Mouse (Mus musculus) retina, adult 2 months (tissue): ENCODE data around the gene Cdh13.
"Not testable (repeated sequence)": the region's sequence is repeated elsewhere in the genome, so short reads cannot be mapped to it uniquely, and the experiment has no call there.

ENCODE experiments used
- DNase-seq: peaks from one replicate; pipeline ENCODE4 v3.0.0-alpha.2; 2012; ENCODE audit warnings: low read depth, low spot score

Cdh13 gene

DNA sequence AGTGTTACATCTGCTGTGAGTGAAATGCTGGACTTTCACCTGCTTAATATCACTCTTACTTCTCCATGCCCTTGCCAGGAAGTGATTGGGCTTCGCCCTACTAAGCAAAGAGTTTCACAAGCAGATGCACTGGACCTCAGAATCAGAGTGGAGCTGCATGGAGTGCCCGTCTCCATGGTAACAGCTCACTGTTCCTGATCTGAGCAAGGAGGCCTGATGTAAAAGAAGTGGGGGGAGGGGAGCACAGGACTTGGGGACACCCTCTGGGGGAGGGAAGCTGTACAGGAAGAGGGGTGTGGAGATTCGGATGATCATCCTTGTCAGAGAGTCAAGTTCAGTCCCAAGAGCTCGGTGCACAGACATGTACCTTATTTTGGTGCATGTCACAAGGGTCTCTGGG is 384.2 kb downstream of the Cdh13 start:
- no peak for DNase-seq

- no peak for DNase-seq
Measured at GRCm38 (mm10) chr8:118676233-118676632, 392.7 kb downstream of the Cdh13 start.

GRCm38 (mm10) chr8:118679347-118679746 is 395.8 kb downstream of the Cdh13 start:
- no peak for DNase-seq

GRCm38 (mm10) chr8:118683386-118683785 is 399.9 kb downstream of the Cdh13 start:
- no peak for DNase-seq

GRCm38 (mm10) chr8:118685863-118686262 is 402.3 kb downstream of the Cdh13 start:
- no peak for DNase-seq

DNA sequence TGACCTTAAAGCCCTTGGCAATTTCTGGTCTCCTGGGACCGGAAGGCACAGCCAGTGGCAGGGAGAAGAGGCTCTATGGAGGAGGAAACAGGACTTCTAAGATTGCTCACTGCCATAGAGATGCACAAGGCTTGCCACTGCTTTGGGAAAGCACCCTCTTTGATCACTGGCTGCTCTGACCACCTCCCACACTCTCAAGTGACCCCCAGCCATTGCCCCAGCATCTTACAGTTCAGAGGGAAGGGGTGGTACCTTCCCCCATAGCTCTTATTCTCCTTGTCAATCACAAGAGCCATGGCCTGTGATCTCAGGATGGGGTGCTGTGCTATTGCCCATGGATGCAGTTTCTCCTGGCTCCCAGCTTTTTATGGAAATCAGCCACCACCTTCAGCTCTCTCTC is 406.3 kb downstream of the Cdh13 start:
- DNase-seq = no peak

DNA sequence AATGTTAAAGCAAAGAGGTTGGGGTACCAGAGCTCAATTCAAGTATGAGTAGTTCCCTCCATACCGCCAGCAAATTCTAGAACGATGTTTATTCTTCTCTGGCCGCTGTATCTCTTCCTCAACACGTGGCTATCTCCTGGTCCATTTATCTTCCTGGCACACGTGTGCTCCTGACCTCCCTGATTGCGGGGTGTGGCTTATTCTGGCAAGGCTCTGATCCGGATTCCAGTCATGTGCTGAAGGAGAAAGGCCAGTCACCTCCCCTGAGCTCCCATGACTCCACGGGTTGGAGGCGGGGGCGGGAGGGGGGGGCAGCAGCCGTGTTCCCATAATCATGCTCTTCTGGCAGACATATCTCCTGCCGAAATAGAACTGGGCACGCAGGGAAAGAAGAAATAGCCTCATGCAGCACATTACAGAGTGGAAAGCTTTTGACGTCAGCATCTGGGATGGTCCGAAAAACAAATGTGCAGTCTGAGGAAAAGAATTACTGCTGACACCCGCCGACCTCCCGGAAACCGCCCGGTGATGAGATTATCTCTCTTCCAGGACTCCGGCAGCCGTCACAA is 417.9 kb downstream of the Cdh13 start:
- DNase-seq = no peak

DNA sequence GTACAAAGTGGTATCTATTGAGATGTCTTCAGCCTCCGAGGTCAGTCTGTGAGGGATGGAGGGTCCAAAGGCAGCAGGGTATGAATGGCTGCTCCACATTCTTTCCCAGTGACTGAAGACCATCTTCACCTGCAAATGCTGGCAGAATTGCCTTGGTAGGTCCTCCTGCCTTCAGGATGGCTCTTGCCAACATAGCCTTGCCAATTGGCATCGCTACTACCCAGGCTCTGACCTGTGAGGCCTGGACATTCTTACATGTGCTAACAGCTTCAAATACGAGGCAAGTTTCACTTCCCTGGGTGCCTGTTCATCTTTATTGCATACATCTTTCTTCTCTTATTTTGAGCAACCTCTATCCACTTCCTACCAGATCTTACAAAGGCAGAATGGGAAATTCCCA is 425.8 kb downstream of the Cdh13 start:
- no peak for DNase-seq

DNA sequence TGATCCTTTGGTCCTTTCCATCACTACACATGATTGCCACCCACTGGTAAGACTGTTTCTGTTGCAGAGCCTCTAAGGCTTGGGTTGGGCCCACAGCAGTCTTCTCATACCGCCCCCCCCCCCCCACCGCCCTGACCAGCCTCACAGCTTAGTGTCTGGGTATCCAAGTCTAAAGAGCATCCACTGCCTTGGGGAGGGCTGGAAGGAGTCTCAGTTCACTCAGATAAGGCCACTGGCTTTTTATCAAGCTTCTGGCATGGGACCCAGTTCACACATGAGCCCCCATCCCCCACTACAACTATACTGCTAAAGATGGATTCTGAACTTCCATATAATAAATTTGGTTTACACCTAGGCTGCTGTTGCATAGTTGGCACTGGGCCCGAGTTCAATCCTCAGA is 428.1 kb downstream of the Cdh13 start:
- no peak for DNase-seq

- DNase-seq = no peak
Measured at GRCm38 (mm10) chr8:118713111-118713510, 429.6 kb downstream of the Cdh13 start.

GRCm38 (mm10) chr8:118713596-118713995 is 430.1 kb downstream of the Cdh13 start:
- no peak for DNase-seq

DNA sequence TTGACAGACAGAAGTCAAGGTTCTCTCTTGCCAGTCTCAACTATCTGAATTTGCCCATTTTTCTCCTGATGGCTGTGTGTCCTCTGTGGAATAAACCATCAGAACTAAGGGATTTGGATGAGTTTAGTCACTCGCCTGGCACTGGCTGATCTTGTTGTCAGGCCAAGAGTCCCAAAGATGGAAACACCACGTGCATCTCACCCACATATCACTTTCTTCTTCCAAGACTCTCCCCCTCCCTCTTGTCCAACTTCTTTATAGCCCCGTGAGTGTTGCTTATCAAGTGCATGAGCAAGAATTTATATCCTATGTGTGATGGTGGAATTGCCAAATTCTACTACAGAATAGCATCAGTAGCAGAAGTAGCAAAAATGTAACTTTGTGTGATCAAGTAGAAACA is 439.4 kb downstream of the Cdh13 start:
- no peak for DNase-seq

DNA sequence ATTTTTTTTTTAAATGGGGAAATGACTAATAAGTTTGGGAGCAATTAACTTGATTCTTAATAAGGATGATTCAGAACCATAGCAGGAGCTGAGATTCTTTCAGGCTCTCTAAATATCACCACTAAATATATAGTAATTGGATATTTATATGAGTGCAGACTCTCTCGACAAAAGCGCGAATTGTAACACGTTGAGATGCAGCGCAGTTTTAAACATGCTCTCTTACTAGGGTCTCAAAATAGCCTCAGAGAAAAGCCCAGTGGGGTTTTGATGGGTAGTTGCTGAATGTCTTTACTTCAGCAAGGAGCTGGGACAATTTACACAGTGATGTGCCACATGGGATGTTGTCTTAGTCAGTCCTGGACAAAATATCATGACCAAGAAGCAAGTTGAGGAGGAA is 442.1 kb downstream of the Cdh13 start:
- DNase-seq = no peak

GRCm38 (mm10) chr8:118741781-118742180 is 458.2 kb downstream of the Cdh13 start:
- DNase-seq = no peak

GRCm38 (mm10) chr8:118744991-118745390 is 461.5 kb downstream of the Cdh13 start:
- DNase-seq = no peak

DNA sequence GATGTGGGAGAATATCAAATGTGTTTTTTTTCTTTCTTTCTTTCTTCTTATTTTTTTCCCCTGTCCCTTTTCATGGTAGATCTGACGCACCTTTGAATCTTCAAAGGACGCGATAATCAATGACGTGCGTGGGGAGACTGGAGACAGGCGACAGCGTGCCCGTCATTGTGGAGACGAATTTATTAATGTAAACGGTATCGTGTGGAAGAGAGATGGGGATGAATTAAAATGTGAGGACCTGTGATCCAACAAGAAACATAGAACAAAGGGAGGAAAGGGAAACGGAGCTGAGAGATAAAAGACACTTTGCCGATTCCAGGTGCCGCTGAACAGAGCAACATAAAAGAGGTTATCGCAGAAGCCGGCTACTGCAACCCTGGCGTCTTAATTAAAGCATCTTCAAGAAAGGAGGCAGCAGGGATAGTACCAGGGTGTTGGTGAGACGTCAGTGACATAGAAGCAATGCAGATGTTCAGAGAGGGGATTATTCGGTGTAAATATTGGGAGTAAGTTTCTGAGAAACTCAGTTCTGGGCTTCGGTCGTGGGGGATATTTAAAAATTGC is 464.6 kb downstream of the Cdh13 start:
- DNase-seq = no peak

DNA sequence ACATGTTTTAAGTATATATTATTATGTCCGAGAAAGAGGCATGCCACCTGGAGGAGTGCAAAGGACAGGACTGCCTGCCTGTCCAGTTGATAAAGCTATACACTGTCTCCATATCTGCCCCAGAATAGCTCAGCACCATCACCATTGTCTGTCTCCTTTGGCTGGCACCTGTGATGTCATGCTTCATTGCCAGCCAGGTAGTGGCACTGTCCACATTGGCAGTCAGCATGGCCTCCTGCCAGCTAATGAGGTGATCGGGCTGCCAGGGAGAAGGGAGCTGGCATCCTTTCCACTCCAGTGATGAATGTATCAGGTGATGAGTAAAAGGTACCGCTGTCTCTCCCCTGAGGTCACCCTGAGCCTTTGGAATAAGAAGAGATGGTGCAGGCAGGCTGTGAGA is 465.7 kb downstream of the Cdh13 start:
- no peak for DNase-seq

DNA sequence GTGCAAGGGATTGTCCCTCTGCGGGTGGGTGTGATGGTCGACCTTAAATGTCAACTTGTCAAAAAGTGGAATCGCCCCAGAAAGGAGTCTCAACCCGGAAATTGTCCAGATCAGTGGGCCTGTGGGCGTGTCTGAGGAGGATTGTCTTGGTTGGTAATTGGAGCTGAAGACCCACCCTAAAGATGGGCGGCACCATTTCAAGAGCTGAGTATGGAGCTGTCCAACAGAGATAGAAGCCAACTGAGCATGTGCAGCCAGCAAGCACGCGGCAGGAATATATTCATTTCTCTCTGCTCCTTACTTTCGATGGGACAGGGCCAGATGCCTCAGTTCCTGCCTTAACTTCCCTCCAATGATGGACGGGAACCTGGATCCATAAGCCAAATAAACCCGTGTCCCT is 466.3 kb downstream of the Cdh13 start:
- DNase-seq = no peak

DNA sequence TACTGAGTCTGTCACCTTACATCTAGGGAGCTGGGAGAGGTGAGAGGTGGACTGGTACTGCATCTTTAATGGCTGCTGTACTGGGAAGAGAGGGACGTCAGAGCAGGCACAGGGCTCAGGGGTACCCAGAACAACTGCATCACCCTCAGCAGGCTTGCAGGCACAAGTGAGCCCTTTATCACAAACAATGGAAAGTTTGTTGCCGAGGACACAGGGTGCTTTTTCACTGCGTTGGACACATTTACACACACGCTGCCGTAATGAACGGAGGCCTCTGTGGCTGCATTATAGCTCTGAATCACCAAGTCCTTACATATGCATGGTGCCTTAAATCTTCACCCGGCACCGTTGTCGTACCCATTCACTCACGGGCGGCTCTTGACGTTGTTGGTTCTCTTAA is 470.2 kb downstream of the Cdh13 start:
- no peak for DNase-seq

- no peak for DNase-seq
Measured at GRCm38 (mm10) chr8:118754119-118754518, 470.6 kb downstream of the Cdh13 start.

DNA sequence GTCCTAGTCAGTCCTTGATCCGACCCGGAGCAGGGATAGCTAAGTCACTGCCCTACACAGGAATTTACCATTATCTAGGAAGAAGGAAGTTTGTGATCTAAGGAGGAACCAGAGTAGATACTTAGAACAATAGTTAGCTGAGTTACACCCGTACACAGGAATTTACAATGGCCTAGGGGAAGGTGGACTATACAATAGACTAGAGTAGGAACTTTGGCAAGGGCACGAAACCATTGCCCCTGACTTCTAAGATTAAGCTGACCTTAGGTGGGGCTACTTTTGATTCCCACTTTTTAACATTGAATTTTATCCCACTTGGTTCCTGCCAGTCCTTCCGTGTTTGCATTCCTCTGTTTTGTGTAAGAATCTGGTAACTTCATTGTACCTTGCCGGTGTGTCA is 494.0 kb downstream of the Cdh13 start:
- DNase-seq = not testable (repeated sequence)

DNA sequence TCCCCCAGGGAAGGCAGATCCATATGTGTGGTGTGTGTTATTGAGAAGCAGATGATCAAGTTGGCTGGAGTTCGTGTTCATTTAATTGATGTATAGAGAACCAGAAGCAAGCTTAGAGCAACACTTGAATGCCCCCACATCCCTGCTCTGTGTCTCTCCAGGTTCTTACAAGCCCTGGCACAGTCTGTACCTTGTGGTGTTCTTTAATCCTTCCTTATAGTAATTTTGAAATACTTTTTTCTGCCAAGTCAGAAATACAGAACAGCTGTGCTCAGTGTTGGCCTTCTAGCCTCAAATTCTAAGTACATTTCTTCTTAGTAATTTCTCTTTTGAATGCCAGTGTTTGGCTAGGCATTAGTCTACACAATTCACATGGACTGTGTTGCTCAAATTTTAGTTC is 494.8 kb downstream of the Cdh13 start:
- no peak for DNase-seq

DNA sequence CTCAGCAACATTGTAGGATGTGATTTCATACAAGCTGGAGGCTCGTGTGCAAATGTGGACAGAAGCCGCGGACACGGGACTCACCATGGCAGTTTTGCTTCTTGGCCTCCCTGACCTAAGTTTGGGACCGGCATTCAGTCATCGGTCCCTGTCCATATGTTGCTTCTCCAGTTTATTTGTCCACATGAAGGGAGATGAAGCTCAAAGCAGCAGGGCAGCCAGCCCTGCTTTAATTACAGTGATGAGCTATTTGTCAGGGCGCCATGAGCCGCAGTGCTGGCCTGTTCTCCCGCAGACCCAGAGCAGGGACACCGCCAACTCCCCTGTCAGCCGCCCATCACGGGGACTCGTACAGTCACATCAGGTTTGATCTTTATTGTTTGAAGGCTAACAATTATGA is 502.1 kb downstream of the Cdh13 start:
- DNase-seq = no peak

GRCm38 (mm10) chr8:118789649-118790048 is 506.1 kb downstream of the Cdh13 start:
- no peak for DNase-seq
